Mouse (Mus musculus) liver, embryonic 14.5 days (tissue): Measurements from ENCODE around the gene Mllt11. TPM values are rescaled to one million over a fixed set of nuclear protein-coding genes. Genes with fewer than 3 reads are reported as not detected.

ENCODE experiments used
- ATAC-seq: fragments of 200-750 bp; cut with Nextera tagmentation; 2 replicates; pipeline ENCODE4 v1.8.0; 2017; ENCODE audit warnings: moderate number of reproducible peaks, mild to moderate bottlenecking, moderate library complexity; ENCODE audit not compliant: insufficient read depth
- DNase-seq, 3 experiments: peaks; one replicate each; pipeline ENCODE4 v3.0.0-alpha.2; 2012 to 2013; ENCODE audit warnings: low read depth in 3 of 3, low spot score in 3 of 3
- H3K27ac ChIP-seq: fragments of 300-500 bp; sonication (generic); 2 replicates; pipeline ENCODE4 v1.5.1; 2014; ENCODE audit warnings: moderate library complexity, mild to moderate bottlenecking, control low read depth, inconsistent platforms
- H3K27me3 ChIP-seq: fragments of 300-500 bp; sonication (generic); 2 replicates; pipeline ENCODE4 v1.6.1; 2014; ENCODE audit warnings: mild to moderate bottlenecking, low read length, moderate library complexity; ENCODE audit not compliant: control insufficient read depth, insufficient read depth
- H3K36me3 ChIP-seq: fragments of 300-500 bp; sonication (generic); replicated peaks from 2 replicates; pipeline ENCODE4 v1.6.1; 2014; ENCODE audit warnings: low read depth; ENCODE audit not compliant: control insufficient read depth, insufficient read depth
- H3K4me1 ChIP-seq, 2 experiments: fragments of 200-500 bp in 1 of 2; fragments of 300-500 bp in 1 of 2; sonication (generic) in 1 of 2; replicated peaks; 2 replicates each; pipeline ENCODE4 v1.6.1; 2012 to 2014; ENCODE audit warnings: antibody characterized with exemption in 1 of 2, inconsistent platforms in 1 of 2, low read length in 1 of 2; ENCODE audit not compliant: control insufficient read depth in 2 of 2, insufficient read depth in 2 of 2
- H3K4me2 ChIP-seq: fragments of 300-500 bp; sonication (generic); 2 replicates; pipeline ENCODE4 v1.6.1; 2014; ENCODE audit warnings: low read depth, mild to moderate bottlenecking, control low read depth, moderate library complexity
- H3K4me3 ChIP-seq, 2 experiments: fragments of 200-500 bp in 1 of 2; fragments of 300-500 bp in 1 of 2; sonication (generic) in 1 of 2; 2 replicates each; pipeline ENCODE4 v1.5.1; 2012 to 2014; ENCODE audit warnings: low read depth in 2 of 2, low read length in 2 of 2, mild to moderate bottlenecking in 2 of 2, control low read depth in 1 of 2, inconsistent platforms in 1 of 2, moderate library complexity in 1 of 2; ENCODE audit not compliant: insufficient read depth in 1 of 2
- H3K9ac ChIP-seq: fragments of 300-500 bp; sonication (generic); replicated peaks from 2 replicates; pipeline ENCODE4 v1.6.1; 2014; ENCODE audit warnings: mild to moderate bottlenecking, control low read depth, moderate library complexity
- H3K9me3 ChIP-seq: fragments of 300-500 bp; sonication (generic); 2 replicates; pipeline ENCODE4 v1.6.1; 2016; ENCODE audit warnings: low read length, mixed read lengths; ENCODE audit not compliant: control insufficient read depth
- CTCF ChIP-seq: IDR thresholded peaks from 2 replicates; pipeline ENCODE4 v1.5.1; 2016; ENCODE audit warnings: antibody characterized with exemption, low read depth, control low read depth
- EP300 ChIP-seq: IDR thresholded peaks from 2 replicates; pipeline ENCODE4 v1.6.1; 2016; ENCODE audit warnings: antibody characterized with exemption, low read depth
- whole genome bisulfite sequencing: fragments of 180-500 bp; shearing (Covaris S2); extraction: QIAGEN DNeasy Blood & Tissue Kit; methylation state at CpG from one replicate; pipeline ENCODE4 v1.1.7; 2014; ENCODE audit not compliant: insufficient replicate concordance; 5-methylcytosine and 5-hydroxymethylcytosine counted together
- polyA plus RNA-seq, 2 experiments: library from polyadenylated mRNA; depleted of rRNA in 1 of 2; stranded (reverse) in 1 of 2; unstranded in 1 of 2; fragments of >200 nt; fragmentation: Nextera tagmentation in 1 of 2; extraction: Ambion mirVana in 1 of 2; gene quantifications; 2 replicates each; pipeline versions ENCODE4 v1.2.1 to v1.2.3; 2012 to 2014

Gene Mllt11
- polyA plus RNA-seq, 2 experiments = 1.9 to 3.0 TPM

DNA sequence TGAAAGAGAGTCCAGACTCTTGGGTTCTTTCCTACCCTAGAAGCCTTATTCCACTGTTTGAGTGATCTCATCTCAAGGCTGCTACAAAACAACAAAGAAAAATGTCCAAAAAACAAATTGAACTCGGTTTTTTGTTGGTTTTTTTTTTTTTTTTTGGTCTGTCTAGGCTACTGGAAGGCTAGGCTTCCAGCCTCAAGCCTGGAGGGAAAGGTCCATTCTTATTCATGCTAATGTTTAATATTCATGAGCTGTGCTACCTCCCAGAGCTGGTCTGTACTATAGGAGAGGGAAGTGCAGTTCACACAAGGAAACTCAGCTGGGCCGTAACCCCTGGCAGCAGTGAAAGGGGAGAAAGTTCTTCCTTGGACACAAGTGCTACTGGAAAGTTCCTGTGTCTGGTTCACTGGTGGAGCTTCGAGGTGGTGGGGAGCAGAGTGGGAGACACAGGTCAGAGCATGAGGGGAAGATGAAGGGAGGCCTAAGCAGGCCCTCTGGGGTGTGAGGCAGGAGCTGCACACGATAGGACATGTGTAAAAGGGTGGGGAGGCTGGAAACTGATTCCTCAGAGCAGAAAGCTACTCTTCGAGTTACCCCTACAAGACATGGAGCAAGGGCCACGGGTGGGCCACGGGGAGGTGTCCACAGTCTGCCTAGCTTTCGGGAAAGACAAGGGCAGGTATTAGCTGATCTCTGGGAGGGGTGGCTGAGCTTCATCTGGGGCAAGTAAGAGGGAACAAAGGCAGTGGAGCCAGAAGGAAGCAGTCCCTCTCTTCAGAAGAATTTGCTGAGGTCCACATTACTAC lies 1.3 kb downstream of the Mllt11 start:
- Histone ChIP-seq H3K36me3 (peaks cover 39% of the 10 kb centered on the region), H3K9me3 (no peaks in the 10 kb centered on the region), H3K4me3 (peak overlapping the region; percentile 79 to 88), H3K4me2 (peak overlapping the region; percentile 95), H3K9ac (peak overlapping the region; percentile 88), H3K4me1 (peaks cover 22 to 26% of the 10 kb centered on the region in 2 experiments), H3K27ac (peak overlapping the region; percentile 76), H3K27me3 (no peaks in the 10 kb centered on the region)
- ATAC-seq = peak; percentile 20; the same call in 1 of the 2 replicates
- no peak for TF ChIP-seq EP300
- TF ChIP-seq CTCF = no peak
- 13% methylated on average over 8 of the region's 8 CpGs for WGBS
- DNase-seq = no peak

DNA sequence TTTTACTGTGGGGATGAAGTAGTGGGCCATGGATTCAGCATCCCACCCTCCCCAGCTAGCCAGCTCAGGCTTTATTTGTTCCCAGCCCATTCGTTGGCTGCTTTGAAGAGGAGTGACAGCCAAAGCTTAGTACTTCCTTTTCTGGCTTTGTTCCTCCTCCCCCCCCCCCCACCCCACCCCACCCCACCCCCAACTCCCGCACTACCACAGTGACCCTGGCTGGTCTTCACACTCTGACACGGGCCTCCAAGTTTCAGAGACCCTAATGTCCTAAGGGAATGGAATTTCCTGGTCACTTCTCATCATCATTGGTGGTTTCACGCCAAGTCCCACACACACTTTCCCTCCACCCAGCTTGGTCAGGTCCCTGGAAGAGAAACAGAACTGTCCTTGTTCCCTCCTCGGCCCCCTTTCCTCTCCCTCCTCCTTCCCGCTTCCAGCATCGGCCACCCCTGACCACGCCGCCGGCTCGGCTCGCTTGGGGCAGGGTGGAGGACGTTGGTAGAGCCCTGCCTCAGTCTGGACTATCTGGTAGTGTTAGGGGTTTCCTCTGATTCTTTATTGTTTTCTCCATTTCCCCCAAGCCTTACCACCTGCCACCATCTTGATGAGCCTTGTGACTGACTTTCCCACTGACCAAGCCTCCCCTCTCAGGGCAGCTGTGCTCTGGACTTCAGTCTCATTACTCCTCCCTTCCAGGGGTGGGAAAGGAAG lies 2.0 kb downstream of the Mllt11 start:
- Histone ChIP-seq H3K4me2 (peak overlapping the region; percentile 95), H3K4me3 (peak overlapping the region; percentile 79 to 88), H3K27me3 (no peaks in the 10 kb centered on the region), H3K27ac (peak overlapping the region; percentile 76), H3K36me3 (peaks cover 31% of the 10 kb centered on the region), H3K9ac (peak overlapping the region; percentile 88), H3K4me1 (peaks cover 22 to 26% of the 10 kb centered on the region in 2 experiments), H3K9me3 (no peaks in the 10 kb centered on the region)
- ATAC-seq (no peak), DNase-seq (no peak)
- WGBS = under 1% methylated on average over 13 of the region's 13 CpGs
- TF ChIP-seq EP300 (no peak), CTCF (no peak)

DNA sequence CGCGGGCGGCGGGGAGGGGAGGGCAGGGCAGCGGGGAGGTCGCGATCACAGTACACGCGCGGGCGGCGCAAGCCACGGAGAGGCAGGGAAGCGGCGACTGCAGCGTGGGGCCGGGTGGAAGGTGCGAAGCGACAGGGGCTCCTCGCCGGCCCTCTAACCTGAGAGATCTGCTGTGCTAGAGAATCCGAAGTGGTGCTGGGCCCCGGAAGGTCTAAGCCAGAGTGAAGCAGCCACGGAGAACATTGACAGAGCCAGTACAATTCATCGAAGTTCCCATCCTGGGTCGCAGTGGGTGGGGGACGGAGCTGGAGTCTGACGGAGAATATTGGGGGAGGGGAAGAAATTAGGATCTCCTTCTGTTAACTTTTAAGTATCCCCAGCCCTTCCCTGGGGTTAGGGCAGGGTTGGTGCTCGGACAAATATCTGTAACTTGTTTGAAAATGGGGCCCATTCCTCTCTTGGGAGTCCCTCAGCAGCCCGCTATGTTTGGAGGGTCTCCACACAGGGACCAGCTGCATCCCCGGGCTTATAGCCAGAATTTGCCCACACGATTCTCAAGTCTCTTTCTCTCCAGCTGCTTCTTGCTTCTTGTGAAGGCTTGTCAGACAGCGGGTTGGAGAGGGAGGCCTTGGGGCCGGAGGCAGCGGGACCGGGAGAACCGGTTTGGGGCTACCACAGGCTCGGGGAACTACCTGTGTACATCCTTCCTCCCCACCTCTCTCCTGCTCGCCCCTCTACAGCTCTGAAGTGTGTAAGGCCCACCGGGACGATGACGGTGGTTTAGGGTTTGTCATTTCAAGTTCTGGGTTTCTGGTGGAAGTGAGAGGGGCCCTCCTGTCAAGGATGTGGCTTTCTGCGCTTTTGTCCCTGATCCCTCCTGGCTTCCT lies 2.8 kb downstream of the Mllt11 start:
- no peak for TF ChIP-seq EP300
- no peak for TF ChIP-seq CTCF
- under 1% methylated on average over 43 of the region's 43 CpGs for WGBS
- H3K9me3 ChIP-seq = no peaks in the 10 kb centered on the region
- H3K4me3 ChIP-seq = peak overlapping the region; percentile 79 to 88
- H3K36me3 ChIP-seq = peaks cover 23% of the 10 kb centered on the region
- H3K4me2 ChIP-seq = peak overlapping the region; percentile 95
- no peaks in the 10 kb centered on the region for H3K27me3 ChIP-seq
- ATAC-seq (peak; percentile 19), DNase-seq (no peak)
- H3K9ac ChIP-seq = peak overlapping the region; percentile 88
- H3K27ac ChIP-seq = peak overlapping the region; percentile 76
- peaks cover 22 to 26% of the 10 kb centered on the region in 2 experiments for H3K4me1 ChIP-seq

DNA sequence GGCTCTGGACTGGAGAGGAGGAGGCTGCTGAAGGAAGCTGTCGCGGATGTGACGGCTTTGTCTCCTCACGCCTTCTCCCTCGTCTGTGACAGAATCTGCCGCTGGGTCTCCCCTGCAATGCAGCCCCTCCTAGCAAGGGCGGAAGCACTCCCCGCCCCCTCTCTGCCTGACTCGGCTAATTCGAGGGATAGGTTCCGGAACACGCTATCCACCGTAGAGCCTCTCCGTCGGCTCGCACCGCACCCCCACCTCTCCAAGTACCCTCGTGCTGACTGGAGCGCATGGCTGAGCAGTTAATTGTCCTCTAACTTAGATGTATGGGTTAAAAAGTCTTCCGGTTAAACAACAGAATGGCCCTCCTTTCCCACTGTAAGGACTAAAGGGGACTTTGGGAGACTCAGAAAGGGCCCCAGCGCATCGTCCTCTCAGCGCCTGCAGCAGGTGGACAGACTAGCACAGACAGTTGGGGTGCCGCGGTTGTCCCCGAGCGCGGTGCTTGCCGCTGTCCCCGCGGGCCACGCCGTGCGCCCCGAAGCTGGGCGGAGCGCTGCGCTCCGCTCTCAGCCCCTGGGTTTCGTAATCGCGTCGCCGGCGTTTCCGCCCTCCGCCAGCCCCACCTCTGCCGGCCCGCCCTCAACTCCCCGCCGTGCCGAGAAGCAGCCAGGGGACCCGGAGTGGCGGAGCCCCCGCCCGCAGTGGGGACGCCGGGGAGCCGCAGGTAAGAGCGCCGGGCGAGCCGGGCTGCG lies 3.6 kb downstream of the Mllt11 start, which contains the start of gene Cdc42se1:
Gene Cdc42se1 (plus strand): TSS at position 585 of the 746 bp plus-strand sequence.
- Histone ChIP-seq H3K9ac (peak within 1 kb of the TSS; percentile 88), H3K27ac (peak within 1 kb of the TSS; percentile 76), H3K27me3 (no peaks in the 10 kb centered on the region), H3K4me1 (peaks cover 22 to 26% of the 10 kb centered on the region in 2 experiments), H3K4me2 (peak within 1 kb of the TSS; percentile 95), H3K4me3 (peak within 1 kb of the TSS; percentile 79 to 88), H3K36me3 (peaks cover 15% of the 10 kb centered on the region), H3K9me3 (no peaks in the 10 kb centered on the region)
- no peak for TF ChIP-seq EP300
- no peak; the same call in 1 of the 2 replicates for TF ChIP-seq CTCF
- ATAC-seq (peak; percentile 91), DNase-seq (peak; percentile 74 to 76 (median 76))
- under 1% methylated on average over 64 of the region's 64 CpGs for WGBS
